Mouse (Mus musculus) telencephalon, adult 2 months (tissue): ENCODE measurements around the gene Fpgs.

Experiments used
- DNase-seq: peaks from one replicate; pipeline ENCODE4 v3.0.0-alpha.2; 2011; ENCODE audit warnings: low read depth, low spot score

Fpgs gene

DNA sequence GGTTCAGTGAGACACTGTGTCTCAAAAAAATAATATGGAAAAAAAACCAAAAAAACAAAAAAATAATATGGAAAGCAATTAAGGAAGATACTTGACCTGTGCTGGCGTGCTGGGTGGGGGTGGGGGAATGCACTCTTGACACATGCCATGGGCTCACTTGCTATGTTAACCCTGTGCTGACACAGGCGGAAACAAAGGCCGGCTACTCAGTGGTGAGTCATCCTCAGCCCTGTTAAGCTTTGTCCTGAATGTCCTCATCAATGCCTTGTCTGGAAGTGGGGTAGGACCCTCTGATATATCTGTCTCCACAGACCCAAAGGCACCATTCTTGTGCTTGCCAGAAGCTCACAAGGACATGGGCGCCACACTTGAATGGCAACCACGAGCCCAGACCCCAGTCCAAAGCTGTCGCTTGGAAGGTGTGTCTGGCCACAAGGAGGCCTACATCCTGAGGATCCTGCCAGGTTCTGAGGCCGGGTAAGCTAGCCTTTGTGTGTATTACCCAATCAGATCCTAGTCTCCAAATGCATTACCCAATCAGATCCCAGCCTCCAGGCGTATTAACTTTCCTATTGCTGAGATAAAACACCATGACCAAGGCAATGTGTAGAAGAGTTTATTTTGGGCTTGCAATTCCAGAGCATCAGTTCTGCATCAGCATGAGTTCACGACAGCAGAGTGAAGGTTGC, 31.9 kb downstream of the Fpgs start:
- no peak for DNase-seq

DNA sequence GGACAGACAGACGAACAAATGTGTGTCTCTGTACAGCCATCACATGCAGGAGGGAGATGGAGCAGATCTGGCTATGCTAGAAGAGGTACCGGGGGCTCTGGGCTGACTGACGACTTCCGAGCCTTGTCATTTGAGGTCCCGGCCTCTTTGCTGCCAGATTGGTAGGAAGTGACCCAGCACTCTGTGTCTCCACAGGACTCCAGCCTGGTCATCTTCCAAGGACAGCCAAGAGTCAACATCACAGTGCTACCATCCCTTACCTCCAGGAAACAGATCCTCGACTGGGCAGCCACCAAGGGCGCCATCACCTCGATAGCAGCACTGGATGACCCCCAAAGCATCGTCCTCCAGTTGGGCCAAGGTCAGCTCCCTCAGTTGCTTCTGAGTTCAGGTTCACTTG, 32.8 kb downstream of the Fpgs start:
- DNase-seq: no peak

DNA sequence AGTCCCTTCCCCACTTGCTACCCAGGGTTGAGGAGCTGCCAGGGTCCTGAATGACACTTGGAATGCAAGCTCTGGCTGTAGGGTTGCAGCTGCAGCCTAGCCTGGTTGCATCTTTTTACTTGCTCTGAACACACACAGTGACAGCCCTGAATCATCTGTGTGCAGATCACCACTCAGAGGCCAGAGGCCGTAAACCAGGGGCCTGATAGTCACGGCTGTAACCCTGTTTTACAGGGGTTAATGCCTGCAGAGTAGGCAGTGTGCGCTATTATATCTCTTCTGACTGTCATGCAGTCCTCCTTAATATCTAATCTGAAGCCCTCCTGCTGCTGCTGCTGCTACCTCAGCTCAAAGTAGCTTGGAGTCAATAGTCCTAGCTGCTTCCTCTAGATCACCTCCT, 34.1 kb downstream of the Fpgs start:
- no peak for DNase-seq

DNA sequence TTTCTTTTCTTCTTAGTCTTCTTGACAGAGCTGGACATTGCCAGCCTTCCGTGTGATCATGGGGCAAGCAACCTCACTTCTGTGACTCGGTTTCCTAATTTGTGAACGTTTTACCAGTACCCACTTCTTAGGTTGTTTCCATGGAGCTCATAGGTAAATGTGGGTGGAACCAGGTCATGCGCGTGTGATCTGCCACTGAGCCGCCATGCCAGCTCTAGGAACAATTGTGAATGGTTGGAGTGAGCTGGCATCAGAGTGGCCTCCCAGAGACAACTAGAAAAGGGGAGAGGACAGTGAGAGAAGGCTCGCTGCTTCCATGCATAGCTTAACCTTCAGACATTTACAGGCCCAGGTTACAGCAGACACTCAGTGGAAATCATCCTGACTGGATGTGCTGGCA, 35.8 kb downstream of the Fpgs start:
- no peak for DNase-seq

DNA sequence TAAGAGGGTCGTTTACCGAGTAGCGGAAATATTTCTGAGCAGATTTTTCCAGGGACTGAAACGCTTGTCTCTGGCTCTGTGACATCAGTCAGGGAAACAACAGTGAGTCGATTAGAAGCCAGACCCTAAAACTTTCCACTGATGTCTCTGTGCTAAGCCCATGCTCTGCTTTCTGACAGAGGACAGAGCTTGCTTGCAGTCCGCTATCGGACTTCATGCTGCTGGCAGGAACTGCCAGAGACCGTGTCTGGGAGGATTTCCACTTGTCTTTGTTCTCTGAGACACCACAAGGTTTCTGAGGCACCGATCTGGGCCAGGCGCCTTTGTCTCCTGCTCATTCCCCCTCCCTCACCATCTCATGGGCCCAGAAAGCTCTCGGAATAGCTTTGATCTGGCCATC, 36.2 kb downstream of the Fpgs start:
- DNase-seq: no peak

DNA sequence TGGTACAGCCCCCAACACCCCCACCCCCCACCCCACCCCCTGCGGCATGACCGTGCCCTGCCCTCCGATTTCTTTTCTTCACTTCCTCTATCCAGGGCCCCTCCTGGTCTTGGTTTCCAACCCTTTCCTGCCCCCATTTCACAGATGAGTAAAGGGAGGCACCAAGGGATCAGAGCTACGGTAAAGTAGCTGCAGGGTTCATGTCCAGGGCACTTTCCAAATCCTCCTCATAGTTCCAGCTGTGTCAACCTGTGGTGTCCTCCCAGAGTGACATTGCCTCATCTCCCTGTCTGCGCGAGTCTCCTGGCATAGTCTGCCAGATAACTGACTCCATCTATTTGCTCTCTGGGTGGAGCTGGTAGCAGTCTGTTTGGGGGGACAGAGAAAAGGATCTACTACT, 38.1 kb downstream of the Fpgs start:
- DNase-seq: no peak

DNA sequence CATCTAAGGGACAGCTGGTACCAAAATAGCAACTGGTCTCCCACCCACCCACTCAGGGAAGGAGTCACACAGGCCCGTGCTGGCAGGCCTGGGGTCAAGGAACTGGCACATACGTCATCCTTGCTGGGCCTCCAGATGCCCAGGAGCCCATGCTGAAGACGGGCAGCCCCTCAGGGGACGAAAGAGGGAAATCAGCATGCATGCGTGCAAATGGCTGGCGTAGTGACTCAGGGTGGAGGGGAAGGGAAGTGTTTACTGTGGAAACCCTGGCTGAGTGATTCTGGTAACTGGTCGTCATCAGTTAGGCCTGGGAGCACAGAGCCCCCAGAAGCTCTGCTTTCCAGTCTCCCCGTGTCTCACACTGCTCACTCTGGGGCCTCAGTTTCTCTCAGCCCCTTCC, 38.6 kb downstream of the Fpgs start:
- no peak for DNase-seq

DNA sequence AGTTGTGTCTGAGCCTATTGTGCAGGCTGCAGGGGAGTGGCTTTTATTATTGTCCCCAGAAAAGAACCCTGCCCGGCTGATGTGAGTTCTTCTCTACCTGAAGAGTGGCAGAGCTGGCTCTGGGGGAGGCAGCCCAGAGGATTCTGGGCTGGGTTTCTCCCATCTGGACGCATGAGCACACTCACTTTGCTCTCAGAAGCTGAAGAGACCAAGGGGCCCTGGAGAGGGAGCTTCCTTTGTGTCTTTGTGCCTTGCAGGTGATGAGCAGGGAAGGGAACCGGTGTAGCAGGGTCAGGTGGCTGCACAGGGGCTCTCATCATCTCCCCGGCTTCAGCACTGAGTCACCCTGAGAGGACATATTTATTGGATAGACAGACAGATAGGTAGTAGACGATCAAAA, 41.7 kb downstream of the Fpgs start:
- DNase-seq: no peak

DNA sequence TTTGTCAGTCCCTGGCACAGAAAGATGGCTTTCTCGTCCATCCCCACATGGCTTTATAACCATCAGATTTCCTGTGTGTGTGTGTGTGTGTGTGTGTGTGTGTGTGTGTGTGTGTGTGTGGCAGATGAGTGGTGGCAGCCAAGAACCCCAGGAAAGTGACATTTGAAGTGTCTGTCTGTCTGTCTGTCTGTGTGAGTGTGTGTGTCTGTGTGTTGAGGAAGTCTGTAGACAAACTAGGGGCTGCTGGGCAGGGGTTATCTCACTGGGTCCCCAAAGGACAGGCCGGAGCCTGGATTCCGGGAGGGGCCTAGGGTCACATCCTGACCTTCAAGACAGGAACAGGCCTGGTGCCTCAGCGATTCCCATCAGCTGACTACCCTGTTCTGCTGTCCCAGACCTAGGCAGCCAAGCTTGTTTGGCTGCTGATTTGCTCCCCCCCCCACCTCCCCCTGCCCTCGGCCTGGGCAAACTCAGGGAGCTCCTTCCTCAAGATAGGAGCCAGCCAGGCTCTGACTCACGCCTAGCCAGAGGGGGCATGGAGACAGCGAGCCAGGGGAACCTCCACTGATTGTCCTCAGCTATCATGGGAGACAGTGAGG, 42.3 kb downstream of the Fpgs start:
- no peak for DNase-seq

DNA sequence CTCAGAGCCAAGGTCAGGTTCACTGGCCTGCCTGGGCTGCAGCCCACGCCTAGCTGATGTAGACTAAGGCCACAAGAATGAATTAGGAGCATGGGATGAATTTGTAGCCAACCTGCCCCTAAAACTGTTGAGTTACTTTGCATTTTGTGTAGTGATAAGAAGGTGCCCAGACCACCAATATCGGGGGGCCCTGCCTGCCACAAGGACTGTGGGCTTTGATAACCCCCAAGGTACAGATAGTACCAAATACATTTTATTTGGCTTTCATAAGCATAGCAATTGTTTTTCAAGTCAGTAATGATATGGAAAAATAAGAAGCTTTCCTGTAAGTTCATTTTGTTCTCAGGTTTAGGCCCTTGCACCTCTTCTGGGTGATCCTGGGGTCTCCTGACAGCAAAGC, 45.1 kb downstream of the Fpgs start:
- no peak for DNase-seq

DNA sequence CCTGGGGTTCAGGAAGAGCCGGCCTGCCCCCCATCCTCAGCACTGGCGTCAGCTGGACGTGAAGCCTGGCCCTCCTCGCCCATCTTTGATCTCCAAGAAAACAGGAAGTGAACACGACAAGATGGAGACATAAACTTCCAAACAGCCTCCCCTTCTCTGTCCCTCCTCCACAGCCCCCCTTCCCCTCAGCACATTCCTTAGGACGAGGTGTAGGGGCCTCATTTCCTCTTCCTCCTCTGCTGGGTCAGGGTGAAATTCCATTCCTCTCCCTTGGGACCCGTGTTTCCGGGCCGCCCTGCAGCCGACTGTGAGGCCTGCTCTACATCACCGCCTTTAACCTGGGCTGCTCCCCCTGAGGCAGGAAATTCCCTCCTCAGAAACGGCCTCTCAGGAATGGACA, 48.1 kb downstream of the Fpgs start:
- no peak for DNase-seq

DNA sequence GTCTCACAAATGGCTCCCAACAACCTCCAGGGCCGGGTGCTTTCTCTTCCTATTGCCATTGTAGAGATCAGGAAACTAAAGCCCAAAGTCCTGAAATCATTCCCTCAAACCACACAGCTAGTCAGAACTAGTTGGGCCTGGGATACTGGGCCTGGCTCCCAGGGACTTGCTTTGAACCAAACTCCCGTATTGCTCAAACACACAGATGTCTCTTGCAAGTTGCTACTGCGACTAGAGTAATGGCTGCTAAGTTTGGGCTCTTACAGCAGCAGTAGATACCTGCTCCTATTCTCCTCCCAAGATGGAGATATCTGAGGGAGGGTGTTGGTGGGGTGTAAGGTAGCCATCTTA, 48.6 kb downstream of the Fpgs start:
- DNase-seq: no peak

DNA sequence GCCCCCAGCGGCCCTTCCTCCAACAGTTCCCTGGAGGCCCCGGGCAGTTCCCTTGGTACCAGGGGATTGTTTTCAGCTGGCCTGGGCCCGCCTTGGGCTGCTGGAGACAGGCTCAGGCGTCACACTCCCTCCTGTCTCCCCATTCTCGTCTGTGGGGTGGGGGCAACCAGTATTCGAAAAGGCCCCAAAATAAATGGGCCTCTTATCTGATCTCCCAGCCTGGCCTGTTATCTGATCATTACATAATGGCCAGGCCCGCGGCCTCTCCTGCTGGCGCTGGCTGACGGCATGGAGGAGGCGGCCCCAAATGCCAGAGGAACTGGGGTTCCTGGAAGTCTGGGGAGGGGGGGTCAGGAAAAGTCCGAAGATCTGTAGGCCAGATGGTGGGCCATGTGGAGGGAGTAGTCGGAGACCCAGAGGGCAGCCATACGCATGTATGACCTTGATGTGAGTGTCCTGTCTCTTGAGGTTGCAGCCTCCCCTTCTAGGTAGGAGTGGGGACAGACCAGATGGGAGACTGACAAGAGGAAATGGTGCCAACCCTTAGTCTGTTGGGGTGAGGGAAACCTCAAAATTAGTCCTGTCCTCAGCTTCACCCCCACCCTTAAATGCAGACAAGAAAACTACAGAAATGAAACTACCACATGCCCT, 49.1 kb downstream of the Fpgs start:
- DNase-seq: no peak

DNA sequence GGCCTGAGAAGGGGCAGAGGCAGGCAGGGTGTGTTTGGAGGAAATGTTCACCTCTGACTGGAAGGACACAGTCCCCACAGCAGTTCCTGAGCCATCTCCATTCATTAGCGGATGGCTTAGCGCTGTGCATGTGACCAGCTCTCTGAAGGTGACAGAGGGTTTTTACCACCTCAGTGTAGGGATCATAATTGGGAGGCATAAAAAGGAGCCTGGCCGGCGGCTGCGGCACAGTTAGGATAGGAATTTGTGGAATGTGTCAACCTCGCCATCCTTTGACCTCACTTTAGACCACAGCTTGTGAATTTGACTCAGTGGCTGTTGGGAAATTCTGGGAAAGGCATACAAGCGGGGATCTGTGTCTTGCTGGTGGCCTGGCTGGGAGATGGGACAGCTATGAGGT, 50.2 kb downstream of the Fpgs start:
- no peak for DNase-seq

DNA sequence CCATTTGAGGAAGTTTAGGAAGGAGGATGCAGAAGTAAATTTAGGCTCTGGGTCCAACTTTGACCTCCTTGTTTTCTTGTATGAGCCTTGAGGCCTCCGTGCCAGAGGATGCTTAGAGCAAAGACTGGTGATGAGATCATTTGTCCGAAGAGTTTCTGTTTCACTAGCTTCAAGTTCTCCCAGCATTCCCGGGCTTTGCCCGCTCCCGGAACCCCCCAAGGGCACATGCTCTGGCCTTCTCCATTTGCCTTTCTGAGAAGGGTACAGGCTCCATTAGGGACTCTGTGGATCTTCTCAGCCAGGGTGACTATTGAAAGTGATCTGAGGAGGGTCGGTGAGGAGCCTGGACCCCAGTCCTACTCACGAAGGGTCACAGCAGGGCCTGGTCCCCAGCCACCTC, 56.6 kb downstream of the Fpgs start:
- DNase-seq: no peak

DNA sequence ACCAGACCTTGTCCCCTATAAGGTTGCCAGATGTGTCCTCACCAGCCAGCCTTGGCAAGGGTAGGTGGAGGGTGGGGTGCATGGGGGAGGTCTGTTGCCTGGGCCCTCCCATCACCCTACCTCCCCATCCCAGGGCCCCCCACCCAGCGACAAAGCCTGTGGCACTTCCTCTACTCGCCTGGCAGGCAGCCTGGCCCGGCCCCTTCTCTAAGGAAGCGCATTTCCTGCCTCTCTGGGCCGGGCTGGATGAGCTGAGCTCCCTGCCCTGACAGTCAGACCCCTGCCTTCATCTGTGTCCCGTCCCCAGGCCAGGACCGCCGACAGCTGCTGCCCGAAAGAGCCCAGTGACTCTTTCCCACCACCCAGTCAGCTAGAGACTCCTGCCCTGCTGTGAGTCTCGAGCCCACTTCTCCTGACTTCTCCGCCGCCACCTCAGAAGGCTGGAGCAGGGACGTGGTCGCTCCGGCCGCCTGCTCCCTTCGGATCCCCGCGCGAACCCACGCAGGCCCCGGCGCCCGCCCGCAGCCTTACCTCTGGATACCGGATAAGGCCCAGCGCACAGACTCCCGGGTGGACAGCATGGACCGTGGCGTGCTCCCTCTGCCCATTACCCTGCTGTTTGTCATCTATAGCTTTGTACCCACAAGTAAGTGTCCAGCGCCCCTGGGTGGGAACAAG, 57.4 kb downstream of the Fpgs start, which contains the start of gene Eng:
TSS of gene Eng (plus strand) at position 217 of the 678 bp plus-strand sequence.
- no peak for DNase-seq

DNA sequence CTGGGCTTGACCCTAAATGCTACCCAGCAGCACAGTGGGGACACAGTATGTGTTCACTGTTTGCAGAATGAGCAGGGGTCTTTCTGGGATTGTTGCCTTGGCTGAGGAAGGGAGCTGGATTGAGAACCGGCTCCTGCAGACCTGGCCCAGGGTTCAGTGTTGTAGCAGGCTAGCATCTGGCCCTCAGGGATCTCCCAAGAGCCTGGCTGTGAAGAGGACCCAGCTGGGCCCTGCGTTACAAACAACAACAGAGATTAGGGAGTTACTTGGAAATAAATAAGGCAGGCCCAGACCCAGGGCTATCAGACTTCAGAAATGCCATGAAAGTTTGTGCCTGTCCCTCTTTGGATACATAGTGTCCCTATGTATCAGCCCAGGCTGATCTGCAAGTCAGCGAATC, 58.3 kb downstream of the Fpgs start:
- DNase-seq: no peak

DNA sequence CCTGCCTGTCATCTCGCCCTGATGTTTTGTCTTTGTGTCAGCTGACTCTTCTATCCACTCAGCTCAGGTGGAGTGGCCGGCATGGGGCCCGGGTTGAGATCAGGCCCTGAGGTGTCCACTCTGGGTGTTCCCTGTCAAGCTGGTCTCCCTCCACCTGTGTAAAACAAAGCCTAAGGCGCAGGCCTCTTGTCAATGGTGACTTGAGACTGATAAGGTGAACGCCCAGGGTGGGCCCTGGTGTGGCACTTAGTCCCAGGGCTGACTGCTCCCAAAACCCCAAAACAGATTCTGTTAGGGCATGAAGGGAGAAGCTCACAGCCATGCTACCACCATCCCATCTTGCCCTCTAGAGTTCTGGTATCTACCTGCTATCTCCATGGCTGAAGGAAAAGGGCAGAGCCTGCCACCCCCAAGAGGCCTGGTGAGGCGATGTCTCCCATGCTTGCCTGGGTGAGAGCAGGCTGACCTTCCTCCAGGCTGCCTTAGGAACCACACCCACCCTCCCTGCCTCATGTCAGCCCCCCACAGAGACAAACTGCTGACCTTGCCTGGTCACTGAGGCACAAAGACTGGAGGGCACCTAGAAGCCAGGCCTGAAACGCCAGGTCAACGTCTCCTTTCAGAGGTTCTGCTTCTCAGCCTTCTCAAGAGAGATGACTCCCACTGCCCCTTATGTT, 59.0 kb downstream of the Fpgs start:
- no peak for DNase-seq

DNA sequence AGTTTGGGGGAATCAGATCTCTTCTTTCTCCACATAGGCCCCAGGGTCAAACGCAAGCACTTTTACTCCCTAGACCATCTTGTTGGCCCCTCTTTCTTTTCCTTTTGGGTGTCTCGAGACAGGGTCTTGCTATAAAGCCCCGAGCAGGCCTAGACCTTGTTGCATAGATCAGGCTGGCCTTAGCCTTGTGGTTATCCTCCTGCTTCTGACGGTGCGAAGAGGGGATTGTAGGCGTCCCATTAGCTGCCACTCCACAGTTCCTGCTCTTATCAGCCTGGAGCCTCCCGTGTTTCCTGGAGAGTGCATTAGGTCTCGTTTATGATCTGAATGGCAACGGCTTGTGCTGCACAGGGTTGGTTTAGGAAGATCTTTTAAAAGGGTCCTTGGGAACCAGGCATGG, 59.9 kb downstream of the Fpgs start:
- DNase-seq: no peak

DNA sequence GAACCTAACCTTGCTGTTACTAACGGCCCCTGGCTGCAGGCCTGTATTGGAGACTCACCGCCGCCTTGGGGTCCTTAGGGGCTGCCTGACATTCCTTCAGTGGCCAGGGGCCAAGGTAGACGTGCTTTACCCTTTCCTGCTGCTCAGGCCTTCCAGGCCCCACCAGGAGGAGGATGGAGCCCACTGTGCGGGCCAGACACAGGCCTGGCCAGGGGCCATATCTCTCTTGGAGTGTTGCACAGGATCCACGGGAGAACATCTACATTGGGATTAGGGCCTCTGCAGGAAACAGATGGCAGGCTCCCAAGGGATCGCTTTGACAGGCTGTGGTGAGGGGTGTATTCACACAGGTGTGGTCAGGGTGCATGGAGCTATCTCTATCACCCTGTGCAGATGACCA, 61.1 kb downstream of the Fpgs start:
- no peak for DNase-seq

DNA sequence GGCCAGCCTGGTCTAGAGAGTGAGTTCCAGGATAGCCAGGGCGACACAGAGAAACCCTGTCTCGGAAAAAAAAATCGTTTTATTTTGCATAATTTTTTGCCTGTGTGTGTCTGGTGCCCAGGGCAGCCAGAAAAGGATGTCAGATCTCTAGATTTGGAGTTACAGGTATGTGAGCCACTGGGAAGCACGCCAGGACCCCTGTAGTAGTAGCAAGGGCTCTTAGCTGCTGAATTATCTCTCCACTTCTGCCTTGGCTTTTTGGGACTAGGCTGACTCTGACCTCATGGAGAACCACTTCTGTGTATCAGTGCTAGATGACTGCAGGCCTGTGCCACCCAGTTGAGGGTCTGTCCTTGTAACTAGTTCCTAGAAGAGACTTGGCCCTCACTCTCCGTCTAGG, 62.1 kb downstream of the Fpgs start:
- DNase-seq: no peak

DNA sequence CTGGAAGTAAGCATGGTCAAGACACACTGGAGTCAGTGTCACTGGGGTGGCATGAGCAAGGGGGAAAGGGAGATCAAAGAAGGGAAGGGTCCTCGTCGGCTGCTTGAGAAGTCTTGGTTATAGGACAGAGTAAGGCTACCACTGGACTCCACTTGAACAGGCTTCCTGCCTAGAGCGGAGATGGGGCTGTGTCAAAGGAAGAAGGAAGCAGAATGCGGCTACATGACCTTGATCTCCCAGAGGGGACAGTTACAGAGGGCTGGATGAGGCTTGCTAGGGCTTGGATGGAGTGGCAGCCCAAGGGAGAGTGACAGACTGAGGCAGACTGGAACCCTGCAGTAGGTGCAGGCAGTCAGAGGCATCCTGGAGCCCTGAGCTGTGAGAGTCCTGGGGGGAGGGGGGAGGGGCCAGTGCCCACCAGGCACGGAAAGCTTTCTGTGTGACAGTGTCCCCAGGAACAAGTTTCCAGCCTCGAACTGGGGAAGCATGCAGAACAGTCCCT, 63.3 kb downstream of the Fpgs start:
- no peak for DNase-seq
